Mouse (Mus musculus) forebrain, embryonic 12.5 days (tissue): ENCODE data around the gene Kif6. TPM values are rescaled to one million over a fixed set of nuclear protein-coding genes. Genes with fewer than 3 reads are reported as not detected.

Source experiments
- ATAC-seq: fragments of 200-750 bp; cut with Nextera tagmentation; 2 replicates; pipeline ENCODE4 v1.8.0; 2017; ENCODE audit warnings: moderate TSS enrichment; ENCODE audit not compliant: low FRiP score
- H3K27ac ChIP-seq: fragments of 300-500 bp; sonication (generic); 2 replicates; pipeline ENCODE4 v1.5.1; 2016; ENCODE audit warnings: mild to moderate bottlenecking
- H3K27me3 ChIP-seq: fragments of 300-500 bp; sonication (generic); 2 replicates; pipeline ENCODE4 v1.6.1; 2016; ENCODE audit warnings: mild to moderate bottlenecking
- H3K36me3 ChIP-seq: fragments of 300-500 bp; sonication (generic); replicated peaks from 2 replicates; pipeline ENCODE4 v1.6.1; 2016; ENCODE audit warnings: mild to moderate bottlenecking
- H3K4me1 ChIP-seq: fragments of 300-500 bp; sonication (generic); 2 replicates; pipeline ENCODE4 v1.6.1; 2016
- H3K4me2 ChIP-seq: fragments of 300-500 bp; sonication (generic); 2 replicates; pipeline ENCODE4 v1.6.1; 2016; ENCODE audit warnings: mild to moderate bottlenecking, moderate library complexity
- H3K4me3 ChIP-seq: fragments of 300-500 bp; sonication (generic); replicated peaks from 2 replicates; pipeline ENCODE4 v1.5.1; 2016; ENCODE audit warnings: mild to moderate bottlenecking
- H3K9ac ChIP-seq: fragments of 300-500 bp; sonication (generic); 2 replicates; pipeline ENCODE4 v1.6.1; 2016; ENCODE audit warnings: mild to moderate bottlenecking
- H3K9me3 ChIP-seq: fragments of 300-500 bp; sonication (generic); 2 replicates; pipeline ENCODE4 v1.6.1; 2016
- WGBS: fragments of 180-500 bp; shearing (Covaris S2); methylation state at CpG from one replicate; pipeline ENCODE4 v1.1.7; 2016; 5-methylcytosine and 5-hydroxymethylcytosine counted together
- polyA plus RNA-seq: library from polyadenylated mRNA; unstranded; fragments of >200 nt; fragmentation: Nextera tagmentation; extraction: Ambion mirVana; gene quantifications from 2 replicates; pipeline ENCODE4 v1.2.1, GENCODE M21; 2016

Gene Kif6
- polyA plus RNA-seq, result 2.8 and 3.1 TPM in 2 replicates

- Histone ChIP-seq H3K27me3 (no peaks in the 10 kb centered on the region), H3K9me3 (no peaks in the 10 kb centered on the region), H3K4me1 (peaks cover 7% of the 10 kb centered on the region), H3K27ac (no peak within 1 kb of the TSS), H3K9ac (peak within 1 kb of the TSS; percentile 65), H3K4me2 (peak within 1 kb of the TSS; percentile 91), H3K36me3 (no peaks in the 10 kb centered on the region), H3K4me3 (peak within 1 kb of the TSS; percentile 66)
- ATAC-seq, result peak; percentile 99
- 2% methylated on average over 27 of the region's 27 CpGs for WGBS
Observed at GRCm38 (mm10) chr17:49614577-49615235, at the start of gene Kif6. Gene Kif6 (plus strand): TSS chr17:49615136.

GRCm38 (mm10) chr17:49568717-49569116, 46.2 kb upstream of the Kif6 start:
- no peak for ATAC-seq
- WGBS, result 85% methylated on average over 8 of the region's 8 CpGs
- Histone ChIP-seq H3K27ac (no peak overlapping the region), H3K36me3 (no peaks in the 10 kb centered on the region), H3K4me2 (no peak overlapping the region), H3K4me3 (no peak overlapping the region), H3K9ac (no peak overlapping the region), H3K4me1 (peaks cover 8% of the 10 kb centered on the region), H3K9me3 (no peaks in the 10 kb centered on the region; the same call in 1 of the 2 replicates), H3K27me3 (peaks cover 14% of the 10 kb centered on the region; the same call in 1 of the 2 replicates)

- WGBS, result 96% methylated on average over 3 of the region's 3 CpGs
- no peak for ATAC-seq
- no peak overlapping the region for H3K9ac ChIP-seq
Observed at GRCm38 (mm10) chr17:49577321-49577720, 37.6 kb upstream of the Kif6 start.

GRCm38 (mm10) chr17:49582471-49582870, 32.5 kb upstream of the Kif6 start:
- H3K4me1 ChIP-seq, result no peaks in the 10 kb centered on the region
- H3K9me3 ChIP-seq, result no peaks in the 10 kb centered on the region
- no peak overlapping the region for H3K27ac ChIP-seq
- no peaks in the 10 kb centered on the region for H3K36me3 ChIP-seq
- no peak for ATAC-seq
- no peak overlapping the region for H3K4me2 ChIP-seq
- 83% methylated on average over 11 of the region's 11 CpGs for WGBS
- H3K9ac ChIP-seq, result no peak overlapping the region
- no peaks in the 10 kb centered on the region for H3K27me3 ChIP-seq
- no peak overlapping the region for H3K4me3 ChIP-seq

More at GRCm38 (mm10) chr17:49577321-49577720, 37.6 kb upstream of the Kif6 start:
- Histone ChIP-seq H3K36me3 (no peaks in the 10 kb centered on the region), H3K4me3 (no peak overlapping the region), H3K27ac (no peak overlapping the region), H3K4me1 (no peaks in the 10 kb centered on the region), H3K9me3 (no peaks in the 10 kb centered on the region), H3K27me3 (no peaks in the 10 kb centered on the region), H3K4me2 (no peak overlapping the region)

- Histone ChIP-seq H3K4me2 (no peak overlapping the region), H3K9ac (no peak overlapping the region), H3K4me3 (no peak overlapping the region), H3K27me3 (no peaks in the 10 kb centered on the region), H3K27ac (no peak overlapping the region), H3K36me3 (no peaks in the 10 kb centered on the region), H3K9me3 (no peaks in the 10 kb centered on the region), H3K4me1 (0 out of 2 replicates have a peak, but pooled peaks cover 4% of the 10 kb centered on the region)
- WGBS, result 53% methylated on average over 8 of the region's 8 CpGs
- no peak for ATAC-seq
Observed at GRCm38 (mm10) chr17:49590051-49590450, 24.9 kb upstream of the Kif6 start.

- H3K27ac ChIP-seq, result no peak overlapping the region
- no peak overlapping the region for H3K4me2 ChIP-seq
- H3K36me3 ChIP-seq, result no peaks in the 10 kb centered on the region
- H3K9me3 ChIP-seq, result peaks cover 5% of the 10 kb centered on the region; the same call in 1 of the 2 replicates
- H3K4me3 ChIP-seq, result no peak overlapping the region
- no peak for ATAC-seq
- WGBS, result 79% methylated on average over 4 of the region's 4 CpGs
- H3K4me1 ChIP-seq, result peaks cover 14% of the 10 kb centered on the region
- peaks cover 3% of the 10 kb centered on the region; the same call in 1 of the 2 replicates for H3K27me3 ChIP-seq
- H3K9ac ChIP-seq, result no peak overlapping the region
Observed at GRCm38 (mm10) chr17:49605397-49605796, 9.5 kb upstream of the Kif6 start.

- Histone ChIP-seq H3K4me1 (peaks cover 14% of the 10 kb centered on the region), H3K9ac (no peak overlapping the region), H3K27me3 (peaks cover 3% of the 10 kb centered on the region; the same call in 1 of the 2 replicates), H3K9me3 (peaks cover 5% of the 10 kb centered on the region; the same call in 1 of the 2 replicates), H3K4me3 (no peak overlapping the region), H3K27ac (no peak overlapping the region), H3K4me2 (peak overlapping the region; percentile 13; the same call in 1 of the 2 replicates), H3K36me3 (no peaks in the 10 kb centered on the region)
- no peak for ATAC-seq
- WGBS, result 21% methylated on average over 7 of the region's 7 CpGs
Observed at GRCm38 (mm10) chr17:49607351-49608027, 7.4 kb upstream of the Kif6 start.

GRCm38 (mm10) chr17:49610296-49610695, 4.6 kb upstream of the Kif6 start:
- Histone ChIP-seq H3K4me1 (peaks cover 20% of the 10 kb centered on the region), H3K36me3 (no peaks in the 10 kb centered on the region), H3K4me2 (no peak overlapping the region), H3K9me3 (peaks cover 5% of the 10 kb centered on the region; the same call in 1 of the 2 replicates), H3K27me3 (peaks cover 3% of the 10 kb centered on the region; the same call in 1 of the 2 replicates), H3K4me3 (no peak overlapping the region), H3K27ac (no peak overlapping the region), H3K9ac (no peak overlapping the region)
- 74% methylated on average over 8 of the region's 8 CpGs for WGBS
- no peak for ATAC-seq

- no peak overlapping the region for H3K27ac ChIP-seq
- peak; percentile 82 for ATAC-seq
Observed at GRCm38 (mm10) chr17:49615241-49615651, 310 bp downstream of the Kif6 start.

GRCm38 (mm10) chr17:49624572-49624971, 9.6 kb downstream of the Kif6 start:
- H3K4me3 ChIP-seq, result no peak overlapping the region
- 65% methylated on average over 9 of the region's 9 CpGs for WGBS
- H3K27ac ChIP-seq, result no peak overlapping the region
- no peak overlapping the region for H3K9ac ChIP-seq
- H3K36me3 ChIP-seq, result no peaks in the 10 kb centered on the region
- ATAC-seq, result no peak
- H3K4me1 ChIP-seq, result no peaks in the 10 kb centered on the region; the same call in 1 of the 2 replicates
- no peaks in the 10 kb centered on the region for H3K27me3 ChIP-seq
- no peaks in the 10 kb centered on the region for H3K9me3 ChIP-seq
- H3K4me2 ChIP-seq, result no peak overlapping the region

More at GRCm38 (mm10) chr17:49615241-49615651, 310 bp downstream of the Kif6 start:
- H3K4me3 ChIP-seq, result peak overlapping the region; percentile 66
- no peaks in the 10 kb centered on the region for H3K36me3 ChIP-seq
- peak overlapping the region; percentile 91 for H3K4me2 ChIP-seq
- H3K4me1 ChIP-seq, result peaks cover 7% of the 10 kb centered on the region
- peak overlapping the region; percentile 65 for H3K9ac ChIP-seq
- no peaks in the 10 kb centered on the region for H3K9me3 ChIP-seq
- under 1% methylated on average over 26 of the region's 26 CpGs for WGBS
- H3K27me3 ChIP-seq, result no peaks in the 10 kb centered on the region

GRCm38 (mm10) chr17:49627011-49627794, 12.3 kb downstream of the Kif6 start:
- no peak overlapping the region for H3K9ac ChIP-seq
- H3K9me3 ChIP-seq, result no peaks in the 10 kb centered on the region
- no peaks in the 10 kb centered on the region for H3K27me3 ChIP-seq
- no peak overlapping the region for H3K27ac ChIP-seq
- no peak for ATAC-seq
- no peak overlapping the region for H3K4me2 ChIP-seq
- no peak overlapping the region for H3K4me3 ChIP-seq
- 88% methylated on average over 13 of the region's 13 CpGs for WGBS
- no peaks in the 10 kb centered on the region for H3K36me3 ChIP-seq
- no peaks in the 10 kb centered on the region; the same call in 1 of the 2 replicates for H3K4me1 ChIP-seq

- H3K27me3 ChIP-seq, result no peaks in the 10 kb centered on the region
- H3K27ac ChIP-seq, result no peak overlapping the region
- H3K4me2 ChIP-seq, result no peak overlapping the region
- H3K4me3 ChIP-seq, result no peak overlapping the region
- H3K4me1 ChIP-seq, result peaks cover 3% of the 10 kb centered on the region; the same call in 1 of the 2 replicates
- H3K9me3 ChIP-seq, result no peaks in the 10 kb centered on the region
- ATAC-seq, result no peak
- no peaks in the 10 kb centered on the region for H3K36me3 ChIP-seq
- H3K9ac ChIP-seq, result no peak overlapping the region
- 90% methylated on average over 8 of the region's 8 CpGs for WGBS
Observed at GRCm38 (mm10) chr17:49628875-49629274, 13.9 kb downstream of the Kif6 start.
